Mouse (Mus musculus) bone marrow macrophage, adult 2 months (primary cell): ENCODE data around the gene Rps6kb2.

Experiments
- CTCF ChIP-seq: IDR thresholded peaks from 2 replicates; pipeline ENCODE4 v1.5.1; 2012; ENCODE audit warnings: low read depth, mild to moderate bottlenecking, low read length, moderate library complexity
- POLR2A ChIP-seq: IDR thresholded peaks from 2 replicates; pipeline ENCODE4 v1.6.1; 2012; ENCODE audit warnings: mild to moderate bottlenecking, low read depth, low read length, borderline replicate concordance

- no peak for TF ChIP-seq POLR2A
- TF ChIP-seq CTCF, result no peak
These were observed 56.5 kb downstream of the Rps6kb2 start for GRCm38 (mm10) chr19:4106654-4107053.
